Mouse (Mus musculus): ENCODE measurements around the gene B9d1.

B9d1 gene

GRCm38 (mm10) chr11:61489874-61490273, 15.1 kb upstream of the B9d1 start:
- no peak for DNase-seq

GRCm38 (mm10) chr11:61490944-61491520, 13.9 kb upstream of the B9d1 start:
- no peak for DNase-seq

- DNase-seq, result no peak
These were observed 12.1 kb upstream of the B9d1 start for GRCm38 (mm10) chr11:61492749-61493401.

GRCm38 (mm10) chr11:61493525-61494128, 11.3 kb upstream of the B9d1 start:
- DNase-seq, result peak; percentile 62

GRCm38 (mm10) chr11:61494129-61494997, 10.6 kb upstream of the B9d1 start, which contains the start of gene Mapk7:
Gene Mapk7, minus strand, starts transcription at chr11:61494406.
- peak; percentile 97 for DNase-seq

- no peak for DNase-seq
These were observed 9.4 kb upstream of the B9d1 start for GRCm38 (mm10) chr11:61495528-61495927.

- DNase-seq, result no peak
These were observed 7.5 kb upstream of the B9d1 start for GRCm38 (mm10) chr11:61497490-61497889.

GRCm38 (mm10) chr11:61498736-61499504, 6.0 kb upstream of the B9d1 start:
- no peak for DNase-seq

- DNase-seq, result no peak
These were observed 1.0 kb upstream of the B9d1 start for GRCm38 (mm10) chr11:61503933-61504332.

GRCm38 (mm10) chr11:61514953-61515352, 10.0 kb downstream of the B9d1 start:
- DNase-seq, result peak; percentile 67

GRCm38 (mm10) chr11:61517971-61518370, 13.0 kb downstream of the B9d1 start:
- DNase-seq, result no peak

GRCm38 (mm10) chr11:61518871-61519270, 13.9 kb downstream of the B9d1 start:
- no peak for DNase-seq

GRCm38 (mm10) chr11:61519484-61520107, 14.7 kb downstream of the B9d1 start:
- DNase-seq, result no peak

GRCm38 (mm10) chr11:61526872-61527271, 21.9 kb downstream of the B9d1 start:
- DNase-seq, result no peak

- DNase-seq, result no peak
These were observed 24.3 kb downstream of the B9d1 start for GRCm38 (mm10) chr11:61529268-61529713.

- DNase-seq, result no peak
These were observed 27.9 kb downstream of the B9d1 start for GRCm38 (mm10) chr11:61532820-61533219.

- DNase-seq, result no peak
These were observed 28.6 kb downstream of the B9d1 start for GRCm38 (mm10) chr11:61533571-61533970.

GRCm38 (mm10) chr11:61535530-61535929, 30.6 kb downstream of the B9d1 start:
- no peak for DNase-seq

- no peak for DNase-seq
These were observed 32.0 kb downstream of the B9d1 start for GRCm38 (mm10) chr11:61536952-61537351.

- DNase-seq, result no peak
These were observed 32.4 kb downstream of the B9d1 start for GRCm38 (mm10) chr11:61537362-61537761.

- DNase-seq, result no peak
These were observed 35.7 kb downstream of the B9d1 start for GRCm38 (mm10) chr11:61540642-61541041.

GRCm38 (mm10) chr11:61541106-61541505, 36.2 kb downstream of the B9d1 start:
- DNase-seq, result no peak

All from thymus, postnatal 4 days (tissue).